Comparison of ENCODE assay signal across 8 mouse cellular contexts in genomic region chr3:128546416-128547327, GRCm38 (mm10).
DNase-seq lines count a peak whose midpoint lies in the region; ATAC-seq and TF ChIP-seq lines count a peak whose summit lies in the region.

No protein-coding gene starts in this region.

- H3K27me3 ChIP-seq in kidney, postnatal 0 days (ENCODE audit: insufficient read depth, low read length), result no peaks in the 10 kb centered on the region

- H3K27ac ChIP-seq in kidney, postnatal 0 days, result no peak overlapping the region

- no peak for TF ChIP-seq CTCF in kidney, postnatal 0 days (IDR thresholded peaks at IDR 0.05; ENCODE audit: low read depth)

- no peaks in the 10 kb centered on the region for H3K4me1 ChIP-seq in kidney, postnatal 0 days (replicated peaks; ENCODE audit: insufficient read depth, low read length)

- no peak for ATAC-seq in kidney, postnatal 0 days (replicated peaks; ENCODE audit: low FRiP score, low read depth)

- DNase-seq in kidney, postnatal 0 days (ENCODE audit: low spot score), result peak; percentile 18
- no peak for DNase-seq in kidney, adult 11 months
- DNase-seq in cerebellum, adult 9-11 months, result peak; percentile 4
- peak; percentile 6 for DNase-seq in gastrocnemius, adult 18-20 months (ENCODE audit: low spot score)
- DNase-seq in layer of hippocampus, adult 18-20 months (ENCODE audit: low spot score in 2 of 2), result peak; percentile 71 to 86
- peak; percentile 40 for DNase-seq in lung, postnatal 36 days
- DNase-seq in right cerebral cortex, postnatal 36 days (ENCODE audit: low spot score in 2 of 2), result peak; percentile 65 to 67
- DNase-seq in thymus, adult 18-20 months, result no peak

- H3K9ac ChIP-seq in kidney, postnatal 0 days (ENCODE audit: low read depth, low read length), result no peak overlapping the region

- H3K4me2 ChIP-seq in kidney, postnatal 0 days (ENCODE audit: low read length), result no peak overlapping the region

- no peak overlapping the region for H3K4me3 ChIP-seq in kidney, postnatal 0 days (replicated peaks; ENCODE audit: low read depth, low read length)

- 71% methylated on average over 9 of the region's 9 CpGs for WGBS in kidney, postnatal 0 days

- no peaks in the 10 kb centered on the region for H3K36me3 ChIP-seq in kidney, postnatal 0 days (ENCODE audit: insufficient read depth, low read length)

- no peaks in the 10 kb centered on the region for H3K9me3 ChIP-seq in kidney, postnatal 0 days (replicated peaks; ENCODE audit: low read length)

Comparison
In these comparisons a context has a peak if more than half of its experiments do, and no peak if none do; other contexts are left out.
1. DNase-seq: peak in kidney, postnatal 0 days (single experiment), cerebellum, adult 9-11 months (single experiment), gastrocnemius, adult 18-20 months (single experiment), layer of hippocampus, adult 18-20 months (2 of 2), lung, postnatal 36 days (single experiment) and right cerebral cortex, postnatal 36 days (2 of 2); none in kidney, adult 11 months (single experiment) and thymus, adult 18-20 months (0 of 2).